Mouse (Mus musculus) heart, embryonic 16.5 days (tissue): ENCODE data around the gene Itprid1. TPM values are rescaled to one million over a fixed set of nuclear protein-coding genes. Genes with fewer than 3 reads are reported as not detected.

Experiments used
- ATAC-seq: fragments of 200-750 bp; cut with Nextera tagmentation; replicated peaks from 2 replicates; pipeline ENCODE4 v1.8.0; 2017; ENCODE audit warnings: moderate number of reproducible peaks; ENCODE audit not compliant: insufficient read depth, low FRiP score; ENCODE audit errors: extremely low read depth
- H3K27ac ChIP-seq: fragments of 300-500 bp; sonication (generic); 2 replicates; pipeline ENCODE4 v1.5.1; 2014; ENCODE audit warnings: mild to moderate bottlenecking, low read length, control low read depth, moderate library complexity
- H3K27me3 ChIP-seq: fragments of 300-500 bp; sonication (generic); 2 replicates; pipeline ENCODE4 v1.6.1; 2014; ENCODE audit warnings: low read length, mixed read lengths; ENCODE audit not compliant: control insufficient read depth, insufficient read depth
- H3K36me3 ChIP-seq: fragments of 300-500 bp; sonication (generic); 2 replicates; pipeline ENCODE4 v1.6.1; 2014; ENCODE audit not compliant: control insufficient read depth, insufficient read depth
- H3K4me1 ChIP-seq: fragments of 300-500 bp; sonication (generic); 2 replicates; pipeline ENCODE4 v1.6.1; 2014; ENCODE audit warnings: low read length, mixed read lengths; ENCODE audit not compliant: control insufficient read depth, insufficient read depth
- H3K4me2 ChIP-seq: fragments of 300-500 bp; sonication (generic); 2 replicates; pipeline ENCODE4 v1.6.1; 2014; ENCODE audit warnings: low read depth, mild to moderate bottlenecking, control low read depth, low read length
- H3K4me3 ChIP-seq: fragments of 300-500 bp; sonication (generic); 2 replicates; pipeline ENCODE4 v1.5.1; 2014; ENCODE audit warnings: mild to moderate bottlenecking, control low read depth, low read length
- H3K9ac ChIP-seq: fragments of 300-500 bp; sonication (generic); 2 replicates; pipeline ENCODE4 v1.6.1; 2014; ENCODE audit warnings: low read length, control low read depth
- H3K9me3 ChIP-seq: fragments of 300-500 bp; sonication (generic); replicated peaks from 2 replicates; pipeline ENCODE4 v1.6.1; 2016; ENCODE audit warnings: low read length; ENCODE audit not compliant: control insufficient read depth
- WGBS: fragments of 180-500 bp; shearing (Covaris S2); extraction: QIAGEN DNeasy Blood & Tissue Kit; methylation state at CpG from one replicate; pipeline ENCODE4 v1.1.7; 2014; 5-methylcytosine and 5-hydroxymethylcytosine counted together
- polyA plus RNA-seq: library from polyadenylated mRNA; unstranded; fragments of >200 nt; fragmentation: Nextera tagmentation; extraction: Ambion mirVana; gene quantifications from 2 replicates; pipeline ENCODE4 v1.2.1, GENCODE M21; 2015

The Itprid1 gene
- 0.04 and 0.09 TPM in 2 replicates for polyA plus RNA-seq

DNA sequence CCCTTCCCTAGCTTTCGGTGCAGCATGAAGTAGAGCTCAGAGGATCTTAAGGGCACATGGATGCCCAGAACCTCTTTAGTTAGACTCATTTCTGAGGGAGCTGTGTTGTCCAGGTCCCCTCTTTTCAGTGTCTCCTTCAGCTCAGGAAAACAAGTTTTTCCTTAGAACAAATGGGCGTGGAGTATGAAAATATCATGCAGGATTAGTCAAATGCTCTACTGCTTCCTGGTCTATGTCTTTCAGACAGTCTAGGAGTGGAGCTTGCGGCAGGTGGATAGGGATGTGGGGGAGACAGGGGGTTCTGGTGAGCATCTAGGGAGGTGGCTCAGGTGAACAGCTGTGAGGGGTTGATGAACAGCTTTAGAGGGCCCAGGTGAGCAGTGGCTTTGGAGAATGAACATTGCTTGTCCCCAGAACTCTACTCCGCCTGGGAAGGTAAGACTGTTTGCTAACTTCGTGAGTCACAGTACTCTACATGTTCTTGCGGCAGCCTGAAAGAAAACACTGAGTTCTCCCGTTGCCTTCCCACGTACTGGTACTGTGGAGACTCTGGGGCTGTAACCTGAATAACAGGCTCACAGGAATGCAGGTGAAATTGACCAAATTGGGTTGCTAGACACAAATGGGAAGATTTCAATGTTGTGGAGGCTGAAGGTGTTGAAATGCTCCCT, at the start of gene Itprid1:
Gene Itprid1, plus strand, starts transcription at position 246 of the 671 bp plus-strand sequence.
- Histone ChIP-seq H3K27ac (no peak within 1 kb of the TSS), H3K27me3 (no peaks in the 10 kb centered on the region), H3K4me3 (no peak within 1 kb of the TSS), H3K9me3 (no peaks in the 10 kb centered on the region), H3K9ac (no peak within 1 kb of the TSS), H3K36me3 (no peaks in the 10 kb centered on the region), H3K4me2 (no peak within 1 kb of the TSS), H3K4me1 (no peaks in the 10 kb centered on the region)
- no peak for ATAC-seq
- WGBS = 74% methylated on average over 8 of the region's 8 CpGs

- Histone ChIP-seq H3K9ac (no peak overlapping the region), H3K36me3 (no peaks in the 10 kb centered on the region), H3K4me3 (no peak overlapping the region), H3K27ac (no peak overlapping the region), H3K4me1 (peaks cover 11% of the 10 kb centered on the region), H3K4me2 (no peak overlapping the region), H3K9me3 (no peaks in the 10 kb centered on the region), H3K27me3 (no peaks in the 10 kb centered on the region)
- ATAC-seq = no peak
- 48% methylated on average over 1 of the region's 1 CpGs for WGBS
Observed at GRCm38 (mm10) chr6:55789557-55789956, 47.1 kb upstream of the Itprid1 start.

GRCm38 (mm10) chr6:55791852-55792496, 44.7 kb upstream of the Itprid1 start:
- ATAC-seq = no peak
- Histone ChIP-seq H3K27me3 (no peaks in the 10 kb centered on the region), H3K36me3 (no peaks in the 10 kb centered on the region), H3K4me3 (peak overlapping the region; percentile 21), H3K27ac (no peak overlapping the region), H3K4me1 (peaks cover 11% of the 10 kb centered on the region), H3K9me3 (no peaks in the 10 kb centered on the region), H3K4me2 (peak overlapping the region; percentile 48), H3K9ac (no peak overlapping the region; the same call in 1 of the 2 replicates)
- 23% methylated on average over 6 of the region's 6 CpGs for WGBS

GRCm38 (mm10) chr6:55792536-55792935, 44.2 kb upstream of the Itprid1 start:
- peak overlapping the region; percentile 48 for H3K4me2 ChIP-seq
- peak overlapping the region; percentile 21 for H3K4me3 ChIP-seq
- no peaks in the 10 kb centered on the region for H3K27me3 ChIP-seq
- no peak for ATAC-seq
- no peaks in the 10 kb centered on the region for H3K36me3 ChIP-seq
- no peak overlapping the region for H3K27ac ChIP-seq
- no peak overlapping the region for H3K9ac ChIP-seq
- 26% methylated on average over 8 of the region's 8 CpGs for WGBS
- H3K4me1 ChIP-seq = peaks cover 11% of the 10 kb centered on the region
- no peaks in the 10 kb centered on the region for H3K9me3 ChIP-seq

- no peaks in the 10 kb centered on the region for H3K27me3 ChIP-seq
- no peaks in the 10 kb centered on the region for H3K9me3 ChIP-seq
- no peaks in the 10 kb centered on the region for H3K36me3 ChIP-seq
- 48% methylated on average over 1 of the region's 1 CpGs for WGBS
- no peak overlapping the region for H3K9ac ChIP-seq
- no peak for ATAC-seq
- no peak overlapping the region for H3K27ac ChIP-seq
- no peak overlapping the region for H3K4me3 ChIP-seq
- H3K4me2 ChIP-seq = no peak overlapping the region
- no peaks in the 10 kb centered on the region for H3K4me1 ChIP-seq
Observed at GRCm38 (mm10) chr6:55802686-55803085, 34.0 kb upstream of the Itprid1 start.

DNA sequence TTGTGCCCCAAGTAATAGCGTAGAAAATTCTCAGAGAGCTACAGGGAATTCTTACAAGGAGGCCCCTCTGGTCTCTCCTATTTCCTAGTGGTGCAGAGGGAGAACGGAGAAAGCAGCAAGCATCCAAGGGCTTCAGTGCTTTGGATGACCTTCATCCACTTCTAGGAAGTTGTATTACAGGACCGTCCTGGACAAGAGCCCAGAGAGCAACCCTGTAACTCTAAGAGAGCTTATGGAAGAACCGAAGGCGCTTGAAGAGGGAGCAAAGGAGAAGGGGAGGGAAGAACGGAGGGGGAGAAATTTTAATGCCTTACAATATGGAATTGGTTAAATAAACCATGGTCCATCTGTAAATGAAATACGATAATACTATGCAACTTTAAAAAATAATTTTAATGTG, 33.3 kb upstream of the Itprid1 start:
- no peak overlapping the region for H3K9ac ChIP-seq
- no peak overlapping the region for H3K4me3 ChIP-seq
- H3K4me1 ChIP-seq = no peaks in the 10 kb centered on the region
- H3K9me3 ChIP-seq = no peaks in the 10 kb centered on the region
- WGBS = 54% methylated on average over 7 of the region's 7 CpGs
- no peak overlapping the region for H3K27ac ChIP-seq
- no peak overlapping the region for H3K4me2 ChIP-seq
- no peak for ATAC-seq
- H3K27me3 ChIP-seq = no peaks in the 10 kb centered on the region
- no peaks in the 10 kb centered on the region for H3K36me3 ChIP-seq

DNA sequence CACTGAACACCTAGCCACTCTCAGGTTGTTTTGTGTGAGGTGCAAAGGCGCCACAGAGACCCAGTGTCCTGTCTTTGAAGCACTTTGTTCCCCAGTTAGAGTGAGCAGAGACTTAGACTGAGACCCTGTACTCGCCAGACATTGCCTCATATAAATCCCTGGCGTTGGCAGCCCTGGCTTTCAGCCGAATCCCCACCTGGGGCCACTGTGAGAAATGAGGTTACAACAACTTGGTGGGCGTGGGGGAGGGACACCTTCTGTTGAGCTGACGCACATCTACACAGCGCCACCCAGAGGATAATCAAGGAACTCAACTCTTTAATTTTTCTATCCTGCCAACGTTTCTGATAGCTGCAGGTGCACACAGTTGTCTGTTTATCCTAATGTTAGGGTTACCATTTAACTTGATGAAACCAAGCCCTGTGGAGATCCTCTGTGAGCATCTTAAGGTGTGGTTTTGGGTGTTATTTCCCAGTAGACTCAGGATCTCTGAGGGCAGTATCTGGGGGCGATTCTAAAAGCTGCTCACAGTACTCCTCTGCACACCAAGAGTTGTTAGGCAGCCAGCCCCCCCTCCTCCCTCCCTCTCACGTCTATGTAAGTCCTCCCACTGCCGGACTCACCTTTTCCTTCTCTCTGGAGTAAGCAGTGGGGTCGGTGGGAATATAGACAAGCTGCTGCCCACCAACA, 32.6 kb upstream of the Itprid1 start:
- H3K4me3 ChIP-seq = no peak overlapping the region
- 25% methylated on average over 12 of the region's 12 CpGs for WGBS
- H3K4me1 ChIP-seq = no peaks in the 10 kb centered on the region

GRCm38 (mm10) chr6:55804681-55805000, 32.1 kb upstream of the Itprid1 start:
- no peak overlapping the region for H3K4me2 ChIP-seq
- ATAC-seq = no peak
- no peak overlapping the region for H3K4me3 ChIP-seq
- H3K36me3 ChIP-seq = no peaks in the 10 kb centered on the region
- H3K9ac ChIP-seq = no peak overlapping the region
- H3K4me1 ChIP-seq = no peaks in the 10 kb centered on the region
- 83% methylated on average over 4 of the region's 4 CpGs for WGBS
- no peaks in the 10 kb centered on the region for H3K9me3 ChIP-seq
- no peak overlapping the region for H3K27ac ChIP-seq
- no peaks in the 10 kb centered on the region for H3K27me3 ChIP-seq

More for the DNA sequence above, 32.6 kb upstream of the Itprid1 start:
- no peak for ATAC-seq
- Histone ChIP-seq H3K36me3 (no peaks in the 10 kb centered on the region), H3K27ac (no peak overlapping the region), H3K9ac (no peak overlapping the region), H3K9me3 (no peaks in the 10 kb centered on the region), H3K4me2 (no peak overlapping the region), H3K27me3 (no peaks in the 10 kb centered on the region)
